Mouse (Mus musculus) liver, adult 2 months (tissue): ENCODE results near the gene Nr4a1.

Experiments
- CTCF ChIP-seq: fragments of 200-500 bp; IDR thresholded peaks from 2 replicates; pipeline ENCODE4 v1.5.1; 2011; ENCODE audit warnings: low read depth, low read length, control low read depth
- POLR2A ChIP-seq: fragments of 200-500 bp; IDR thresholded peaks from 2 replicates; pipeline ENCODE4 v1.6.1; 2011; ENCODE audit warnings: low read length, control low read depth; ENCODE audit not compliant: insufficient read depth; ENCODE audit errors: extremely low read depth

- no peak for TF ChIP-seq CTCF
- no peak for TF ChIP-seq POLR2A
Measured at GRCm38 (mm10) chr15:101222897-101223482, 31.1 kb upstream of the Nr4a1 start.
